Mouse (Mus musculus): ENCODE measurements around the gene Zxdc. TPM values are rescaled to one million over a fixed set of nuclear protein-coding genes. Genes with fewer than 3 reads are reported as not detected.

The Zxdc gene
- 32.3 TPM for total RNA-seq (2023)

GRCm38 (mm10) chr6:90368976-90369724, at the start of gene Zxdc:
Gene Zxdc (plus strand): TSS chr6:90369492.

DNA sequence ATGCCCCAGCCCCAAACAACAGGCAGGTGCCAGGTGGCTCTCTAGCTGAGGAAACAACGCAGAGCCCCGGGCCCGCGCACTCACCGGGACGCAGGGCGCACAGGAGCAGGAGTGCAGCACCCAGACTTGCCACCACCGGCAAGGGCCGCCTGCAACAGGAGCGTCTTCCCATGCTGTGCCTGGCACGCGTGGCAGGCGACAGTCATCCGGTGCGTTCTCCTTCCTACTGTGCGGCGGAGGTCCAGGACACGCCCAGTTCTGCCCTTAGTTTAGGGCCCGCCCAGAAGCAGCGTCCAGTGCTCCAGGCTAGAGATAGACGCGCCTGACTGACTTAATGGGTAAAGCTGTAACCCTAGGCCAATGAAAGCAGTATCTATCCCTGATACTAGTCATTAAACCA, 44.3 kb upstream of the Zxdc start, which contains the start of gene Chst13:
Gene Chst13 (minus strand): TSS at position 195 of the 400 bp plus-strand sequence.

GRCm38 (mm10) chr6:90332561-90333425, 36.5 kb upstream of the Zxdc start, which contains the start of gene Uroc1:
Gene Uroc1 (plus strand): TSS chr6:90333284.

DNA sequence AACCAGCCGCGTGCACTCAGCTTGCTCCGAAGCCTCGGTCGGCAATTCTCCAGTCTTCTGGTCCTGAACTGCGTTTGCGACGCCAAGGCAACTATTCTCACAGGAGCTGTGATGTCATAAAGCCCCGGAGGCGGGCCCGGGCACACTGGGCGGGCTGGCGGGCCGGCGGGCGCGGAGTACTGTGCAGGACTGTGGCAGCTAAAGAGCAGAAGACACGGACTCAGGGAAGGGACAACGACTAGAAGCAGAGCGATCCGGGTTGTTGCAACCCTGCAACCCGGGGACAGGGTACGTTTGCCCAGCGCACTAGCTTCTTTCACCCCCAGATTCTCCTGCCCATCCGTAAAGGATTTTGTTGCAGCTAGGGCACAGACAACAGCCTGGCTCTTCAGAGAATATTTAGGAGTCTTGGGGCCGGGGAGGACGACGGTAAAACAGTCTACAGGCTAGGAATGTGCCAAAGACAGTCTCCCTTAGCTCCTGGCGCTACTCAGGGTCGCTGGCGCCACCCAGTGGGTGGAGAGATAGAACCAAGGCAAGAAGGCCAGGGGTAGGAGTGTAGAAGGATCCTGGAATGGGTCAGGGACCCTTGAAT, 59.2 kb downstream of the Zxdc start, which contains the start of gene Cfap100:
Gene Cfap100 (minus strand): TSS at position 418 of the 595 bp plus-strand sequence.

Other genes starting within 250 kb of the Zxdc start
- gene Vmn1r51, start 246.9 kb upstream of the Zxdc start, total RNA-seq (2023): not detected
- not detected for gene Vmn1r52, start 194.7 kb upstream of the Zxdc start, total RNA-seq (2023)
- gene V1ra8, start 166.7 kb upstream of the Zxdc start, total RNA-seq (2023): not detected
- gene Vmn1r53, start 145.1 kb upstream of the Zxdc start, total RNA-seq (2023): not detected
- gene Vmn1r54, start 123.2 kb upstream of the Zxdc start, total RNA-seq (2023): not detected
- gene BC048671, start 68.3 kb upstream of the Zxdc start, total RNA-seq (2023): not detected
- gene Chst13, start 44.3 kb upstream of the Zxdc start, total RNA-seq (2023): not detected
- not detected for gene Uroc1, start 36.2 kb upstream of the Zxdc start, total RNA-seq (2023)
- not detected for gene Cfap100, start 59.3 kb downstream of the Zxdc start, total RNA-seq (2023)
- not detected for gene Klf15, start 93.1 kb downstream of the Zxdc start, total RNA-seq (2023)
- not detected for gene Aldh1l1, start 116.9 kb downstream of the Zxdc start, total RNA-seq (2023)
- 13.3 TPM for gene Slc41a3, start 235.2 kb downstream of the Zxdc start, total RNA-seq (2023)

Data from CD8-positive naive resting alpha-beta T cell, adult 57 days (primary cell).